8 mouse cellular contexts compared by ENCODE assay signal in the genomic region with DNA sequence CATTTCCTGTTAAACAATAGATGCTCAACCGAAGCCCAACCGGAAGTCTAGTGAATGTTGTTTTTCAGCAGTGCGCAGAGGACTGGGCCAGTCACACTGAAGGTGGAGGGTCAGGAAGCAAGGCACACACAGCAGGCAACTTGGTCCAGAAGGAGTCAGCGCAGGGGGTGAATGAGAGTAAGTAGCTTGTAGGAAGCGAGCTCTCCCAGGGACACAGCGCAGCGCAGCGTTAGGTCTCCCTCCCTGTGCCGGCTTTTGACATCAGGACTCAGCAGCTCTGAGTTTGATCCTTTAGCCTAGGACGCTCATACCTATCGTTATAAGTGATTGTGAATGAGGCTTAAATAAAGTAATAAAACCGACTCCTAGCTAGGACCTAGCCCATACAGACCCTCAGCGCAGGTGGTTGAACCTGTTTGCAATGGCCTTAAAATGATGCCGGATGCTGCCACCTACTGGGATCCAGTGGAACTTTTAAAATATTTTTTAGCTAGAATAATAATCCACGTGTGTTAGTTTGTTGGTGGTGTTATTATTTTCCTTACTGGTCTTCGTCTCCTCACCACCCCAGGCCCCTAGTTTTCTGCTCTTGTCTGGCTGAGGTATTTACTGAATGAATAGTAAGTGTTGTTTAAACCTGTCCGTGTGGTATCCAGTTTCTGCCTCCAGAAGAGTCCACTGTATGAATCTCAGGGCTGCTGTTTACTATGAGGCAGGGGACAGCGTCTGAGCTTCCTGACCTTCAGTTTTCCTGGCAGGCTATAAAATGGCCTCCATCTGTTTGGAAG.
DNase-seq lines count a peak whose midpoint lies in the region; ATAC-seq and TF ChIP-seq lines count a peak whose summit lies in the region.

No protein-coding gene starts in this region.

- DNase-seq in right cerebral cortex, adult 18-20 months, result peak; percentile 17
- no peak for DNase-seq in right cerebral cortex, postnatal 36 days (ENCODE audit: low spot score in 2 of 2)
- peak; percentile 34 for DNase-seq in cerebellum, adult 9-11 months
- peak; percentile 69 for DNase-seq in forelimb bud, embryonic 11.5 days (ENCODE audit: low read depth, low spot score)
- DNase-seq in intestine, embryonic 14.5 days (ENCODE audit: low spot score), result peak; percentile 80
- DNase-seq in limb, embryonic 10.5 days (ENCODE audit: low spot score), result peak; percentile 68
- DNase-seq in midbrain, embryonic 11.5 days (ENCODE audit: low spot score, missing footprints), result peak; percentile 95
- peak; percentile 34 to 43 for DNase-seq in spleen, adult 2 months (ENCODE audit: low read depth in 1 of 2, low spot score in 2 of 2)

- no peaks in the 10 kb centered on the region for H3K4me1 ChIP-seq in intestine, embryonic 14.5 days (replicated peaks; ENCODE audit: control insufficient read depth, insufficient read depth, low read length)
- H3K4me1 ChIP-seq in limb, embryonic 10.5 days, result peaks cover 7% of the 10 kb centered on the region
- no peaks in the 10 kb centered on the region for H3K4me1 ChIP-seq in midbrain, embryonic 11.5 days (ENCODE audit: control insufficient read depth, insufficient read depth, low read length)
- H3K4me1 ChIP-seq in spleen, adult 2 months (ENCODE audit: control insufficient read depth, insufficient read depth, insufficient read length), result 0 out of 2 replicates have a peak, but pooled peaks cover 7% of the 10 kb centered on the region

- no peak for TF ChIP-seq POLR2A in spleen, adult 2 months (IDR thresholded peaks at IDR 0.05; ENCODE audit: low read depth, low read length)

- WGBS in intestine, embryonic 14.5 days, result 14% methylated on average over 18 of the region's 18 CpGs
- WGBS in limb, embryonic 10.5 days, result 25% methylated on average over 18 of the region's 18 CpGs
- WGBS in midbrain, embryonic 11.5 days, result 15% methylated on average over 18 of the region's 18 CpGs
- WGBS in spleen, adult 2 months, result 4% methylated on average over 18 of the region's 18 CpGs

- H3K4me3 ChIP-seq in intestine, embryonic 14.5 days (ENCODE audit: low read depth, low read length), result peak overlapping the region; percentile 25
- peak overlapping the region; percentile 24; the same call in 1 of the 2 replicates for H3K4me3 ChIP-seq in limb, embryonic 10.5 days
- peak overlapping the region; percentile 17; the same call in 1 of the 2 replicates for H3K4me3 ChIP-seq in midbrain, embryonic 11.5 days (ENCODE audit: low read depth, low read length)
- peak overlapping the region; percentile 49 for H3K4me3 ChIP-seq in spleen, adult 2 months (ENCODE audit: extremely low read depth, insufficient read depth, insufficient read length)

- H3K9me3 ChIP-seq in intestine, embryonic 14.5 days (ENCODE audit: control insufficient read depth, low read length), result no peaks in the 10 kb centered on the region
- no peaks in the 10 kb centered on the region for H3K9me3 ChIP-seq in limb, embryonic 10.5 days (replicated peaks)
- H3K9me3 ChIP-seq in midbrain, embryonic 11.5 days (ENCODE audit: control insufficient read depth, low read length), result no peaks in the 10 kb centered on the region

- no peak overlapping the region for H3K27ac ChIP-seq in intestine, embryonic 14.5 days (ENCODE audit: low read depth)
- H3K27ac ChIP-seq in limb, embryonic 10.5 days, result no peak overlapping the region
- H3K27ac ChIP-seq in midbrain, embryonic 11.5 days (ENCODE audit: low read depth, low read length), result no peak overlapping the region
- no peak overlapping the region for H3K27ac ChIP-seq in spleen, adult 2 months (ENCODE audit: insufficient read depth, low read length)

- no peak overlapping the region for H3K9ac ChIP-seq in intestine, embryonic 14.5 days (ENCODE audit: low read length)
- H3K9ac ChIP-seq in midbrain, embryonic 11.5 days (ENCODE audit: low read length), result peak overlapping the region; percentile 35; the same call in 1 of the 2 replicates

- peak; percentile 88 for ATAC-seq in intestine, embryonic 14.5 days (replicated peaks; ENCODE audit: low FRiP score, low TSS enrichment, low read depth)
- peak; percentile 76 for ATAC-seq in midbrain, embryonic 11.5 days (ENCODE audit: low FRiP score)

- peak; percentile 27; the same call in 1 of the 2 replicates for TF ChIP-seq CTCF in spleen, adult 2 months (IDR thresholded peaks at IDR 0.05; ENCODE audit: extremely low read depth, insufficient read depth, insufficient read length, insufficient replicate concordance)

- H3K27me3 ChIP-seq in intestine, embryonic 14.5 days (replicated peaks; ENCODE audit: control insufficient read depth, insufficient read depth, low read length), result no peaks in the 10 kb centered on the region
- 0 out of 2 replicates have a peak, but pooled peaks cover 5% of the 10 kb centered on the region for H3K27me3 ChIP-seq in limb, embryonic 10.5 days (ENCODE audit: low read depth, poor library complexity, severe bottlenecking)
- H3K27me3 ChIP-seq in midbrain, embryonic 11.5 days (ENCODE audit: control insufficient read depth, insufficient read depth, low read length), result no peaks in the 10 kb centered on the region
- H3K27me3 ChIP-seq in spleen, adult 2 months (ENCODE audit: control insufficient read depth, insufficient read depth, low read length), result no peaks in the 10 kb centered on the region

- H3K36me3 ChIP-seq in intestine, embryonic 14.5 days (ENCODE audit: control insufficient read depth, insufficient read depth, low read length), result no peaks in the 10 kb centered on the region
- H3K36me3 ChIP-seq in limb, embryonic 10.5 days, result no peaks in the 10 kb centered on the region
- H3K36me3 ChIP-seq in midbrain, embryonic 11.5 days (ENCODE audit: control insufficient read depth, insufficient read depth, low read length), result no peaks in the 10 kb centered on the region
- no peaks in the 10 kb centered on the region for H3K36me3 ChIP-seq in spleen, adult 2 months (ENCODE audit: control insufficient read depth, insufficient read depth, low read length)

- peak overlapping the region; percentile 51 for H3K4me2 ChIP-seq in intestine, embryonic 14.5 days (ENCODE audit: low read length)
- H3K4me2 ChIP-seq in midbrain, embryonic 11.5 days, result peak overlapping the region; percentile 51

Comparison
In these comparisons a context has a peak if more than half of its experiments do, and no peak if none do; other contexts are left out.
1. DNase-seq: peak in right cerebral cortex, adult 18-20 months (single experiment), cerebellum, adult 9-11 months (single experiment), forelimb bud, embryonic 11.5 days (single experiment), intestine, embryonic 14.5 days (single experiment), limb, embryonic 10.5 days (single experiment), midbrain, embryonic 11.5 days (single experiment) and spleen, adult 2 months (2 of 2); none in right cerebral cortex, postnatal 36 days (0 of 2).
2. Peak in every context shown above with its lines, with median percentiles within 50 percentile points of each other: H3K4me3 ChIP-seq.